Mouse (Mus musculus): ENCODE data around the gene Paqr7.

DNA sequence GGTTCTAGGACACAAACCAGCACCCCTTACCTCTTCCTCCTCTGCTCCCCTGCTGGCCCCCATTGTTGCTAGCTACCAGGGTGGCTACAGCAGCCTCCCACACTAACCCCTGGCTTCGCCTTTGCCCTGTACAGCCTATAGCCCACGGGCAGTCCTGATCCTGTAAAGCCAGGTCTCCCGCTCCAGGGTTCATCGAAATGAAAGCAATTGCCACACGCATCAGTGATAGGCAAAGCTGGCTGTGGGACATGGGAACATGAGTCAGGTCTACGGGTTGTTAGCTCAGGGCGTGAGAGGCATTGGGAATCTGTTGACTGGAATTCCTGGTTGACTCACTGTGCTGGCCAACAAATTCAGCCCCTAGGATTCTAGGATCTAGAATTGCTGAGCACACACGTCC is 14.1 kb upstream of the Paqr7 start:
- TF ChIP-seq GATA1 (IDR thresholded peaks at IDR 0.05; ENCODE audit: low read length) = no peak
- no peak for TF ChIP-seq TAL1 (IDR thresholded peaks at IDR 0.05; ENCODE audit: low read length)

All from erythroblast, embryonic 14.5 days (primary cell).